Mouse (Mus musculus) stomach, embryonic 14.5 days (tissue): Measurements from ENCODE around the gene Sash1. TPM values are rescaled to one million over a fixed set of nuclear protein-coding genes. Genes with fewer than 3 reads are reported as not detected.
"Not testable (repeated sequence)": the region's sequence is repeated elsewhere in the genome, so short reads cannot be mapped to it uniquely, and the experiment has no call there.

ENCODE experiments used
- ATAC-seq: fragments of 200-750 bp; cut with Nextera tagmentation; 2 replicates; pipeline ENCODE4 v1.8.0; 2017; ENCODE audit warnings: low read depth, moderate TSS enrichment; ENCODE audit not compliant: insufficient number of reproducible peaks, insufficient read depth, low FRiP score
- H3K27ac ChIP-seq: fragments of 300-500 bp; sonication (generic); 2 replicates; pipeline ENCODE4 v1.5.1; 2014; ENCODE audit warnings: mild to moderate bottlenecking, low read length, moderate library complexity, mixed read lengths
- H3K27me3 ChIP-seq: fragments of 300-500 bp; sonication (generic); 2 replicates; pipeline ENCODE4 v1.6.1; 2014; ENCODE audit warnings: low read length, control low read depth, mixed read lengths; ENCODE audit not compliant: control insufficient read depth, insufficient read depth
- H3K36me3 ChIP-seq: fragments of 300-500 bp; sonication (generic); 2 replicates; pipeline ENCODE4 v1.6.1; 2014; ENCODE audit warnings: mild to moderate bottlenecking, control low read depth, low read length, moderate library complexity, mixed read lengths; ENCODE audit not compliant: control insufficient read depth, insufficient read depth
- H3K4me1 ChIP-seq: fragments of 300-500 bp; sonication (generic); 2 replicates; pipeline ENCODE4 v1.6.1; 2014; ENCODE audit warnings: low read length, control low read depth, mixed read lengths; ENCODE audit not compliant: control insufficient read depth, insufficient read depth
- H3K4me2 ChIP-seq: fragments of 300-500 bp; sonication (generic); replicated peaks from 2 replicates; pipeline ENCODE4 v1.6.1; 2014; ENCODE audit warnings: low read depth, low read length, control low read depth
- H3K4me3 ChIP-seq: fragments of 300-500 bp; sonication (generic); 2 replicates; pipeline ENCODE4 v1.5.1; 2014; ENCODE audit warnings: low read depth, low read length, control low read depth
- H3K9ac ChIP-seq: fragments of 300-500 bp; sonication (generic); replicated peaks from 2 replicates; pipeline ENCODE4 v1.6.1; 2014; ENCODE audit warnings: low read depth, mild to moderate bottlenecking, control low read depth, low read length, moderate library complexity, mixed read lengths
- H3K9me3 ChIP-seq: fragments of 300-500 bp; sonication (generic); 2 replicates; pipeline ENCODE4 v1.6.1; 2016; ENCODE audit warnings: low read depth, low read length, control low read depth; ENCODE audit not compliant: control insufficient read depth
- WGBS: fragments of 180-500 bp; shearing (Covaris S2); extraction: QIAGEN DNeasy Blood & Tissue Kit; methylation state at CpG from one replicate; pipeline ENCODE4 v1.1.7; 2014; 5-methylcytosine and 5-hydroxymethylcytosine counted together
- polyA plus RNA-seq: library from polyadenylated mRNA; unstranded; fragments of >200 nt; fragmentation: Nextera tagmentation; extraction: Ambion mirVana; gene quantifications from 2 replicates; pipeline ENCODE4 v1.2.1, GENCODE M21; 2014

Gene Sash1
- polyA plus RNA-seq, 1 experiment from 2014 or later: 9.3 TPM

GRCm38 (mm10) chr10:8717171-8717570 lies 168.7 kb downstream of the Sash1 start:
- Histone ChIP-seq H3K27me3 (no peaks in the 10 kb centered on the region), H3K27ac (no peak overlapping the region), H3K36me3 (no peaks in the 10 kb centered on the region), H3K4me1 (no peaks in the 10 kb centered on the region), H3K4me2 (no peak overlapping the region), H3K9ac (no peak overlapping the region), H3K4me3 (no peak overlapping the region), H3K9me3 (no peaks in the 10 kb centered on the region)
- no peak for ATAC-seq
- WGBS: 76% methylated on average over 5 of the region's 5 CpGs

GRCm38 (mm10) chr10:8715679-8716284 lies 170.1 kb downstream of the Sash1 start:
- H3K27ac ChIP-seq: no peak overlapping the region
- H3K9me3 ChIP-seq: no peaks in the 10 kb centered on the region
- no peak overlapping the region for H3K4me2 ChIP-seq
- H3K9ac ChIP-seq: no peak overlapping the region
- 18% methylated on average over 12 of the region's 12 CpGs for WGBS
- no peaks in the 10 kb centered on the region for H3K36me3 ChIP-seq
- no peaks in the 10 kb centered on the region for H3K27me3 ChIP-seq
- no peaks in the 10 kb centered on the region for H3K4me1 ChIP-seq
- no peak overlapping the region for H3K4me3 ChIP-seq
- 0 out of 2 replicates have a peak, but pooled peaks have one; percentile 37 for ATAC-seq

GRCm38 (mm10) chr10:8696636-8697035 lies 189.2 kb downstream of the Sash1 start:
- H3K4me1 ChIP-seq, ATAC-seq, H3K9me3 ChIP-seq, H3K27me3 ChIP-seq, H3K9ac ChIP-seq, H3K4me3 ChIP-seq, H3K4me2 ChIP-seq, H3K36me3 ChIP-seq, H3K27ac ChIP-seq: not testable (repeated sequence)
- 84% methylated on average over 1 of the region's 1 CpGs for WGBS

- no peaks in the 10 kb centered on the region for H3K36me3 ChIP-seq
- H3K27ac ChIP-seq: no peak overlapping the region
- ATAC-seq: no peak
- H3K9me3 ChIP-seq: no peaks in the 10 kb centered on the region
- no peak overlapping the region for H3K9ac ChIP-seq
- no peaks in the 10 kb centered on the region for H3K4me1 ChIP-seq
- no peak overlapping the region for H3K4me2 ChIP-seq
- no peak overlapping the region for H3K4me3 ChIP-seq
- no peaks in the 10 kb centered on the region for H3K27me3 ChIP-seq
- WGBS: 87% methylated on average over 7 of the region's 7 CpGs
Observed at GRCm38 (mm10) chr10:8693996-8694500, 191.8 kb downstream of the Sash1 start.

- no peak overlapping the region for H3K4me2 ChIP-seq
- H3K4me3 ChIP-seq: no peak overlapping the region
- ATAC-seq: no peak
- no peaks in the 10 kb centered on the region for H3K9me3 ChIP-seq
- no peaks in the 10 kb centered on the region for H3K27me3 ChIP-seq
- H3K9ac ChIP-seq: no peak overlapping the region
- no peak overlapping the region for H3K27ac ChIP-seq
- 80% methylated on average over 4 of the region's 4 CpGs for WGBS
- no peaks in the 10 kb centered on the region for H3K4me1 ChIP-seq
- H3K36me3 ChIP-seq: no peaks in the 10 kb centered on the region
Observed at GRCm38 (mm10) chr10:8693561-8693960, 192.3 kb downstream of the Sash1 start.

GRCm38 (mm10) chr10:8692531-8692930 lies 193.3 kb downstream of the Sash1 start:
- Histone ChIP-seq H3K27ac (no peak overlapping the region), H3K27me3 (no peaks in the 10 kb centered on the region), H3K4me1 (no peaks in the 10 kb centered on the region), H3K9ac (no peak overlapping the region), H3K4me2 (no peak overlapping the region), H3K36me3 (no peaks in the 10 kb centered on the region), H3K9me3 (no peaks in the 10 kb centered on the region), H3K4me3 (no peak overlapping the region)
- 89% methylated on average over 2 of the region's 2 CpGs for WGBS
- ATAC-seq: no peak

- no peak overlapping the region for H3K4me2 ChIP-seq
- H3K4me3 ChIP-seq: no peak overlapping the region
- H3K27me3 ChIP-seq: no peaks in the 10 kb centered on the region
- H3K27ac ChIP-seq: no peak overlapping the region
- no peaks in the 10 kb centered on the region for H3K36me3 ChIP-seq
- H3K9ac ChIP-seq: no peak overlapping the region
- H3K4me1 ChIP-seq: no peaks in the 10 kb centered on the region
- no peak for ATAC-seq
- 92% methylated on average over 1 of the region's 1 CpGs for WGBS
- H3K9me3 ChIP-seq: no peaks in the 10 kb centered on the region; the same call in 1 of the 2 replicates
Observed at GRCm38 (mm10) chr10:8686219-8686618, 199.7 kb downstream of the Sash1 start.

GRCm38 (mm10) chr10:8685269-8685668 lies 200.6 kb downstream of the Sash1 start:
- Histone ChIP-seq H3K4me2 (no peak overlapping the region), H3K9ac (no peak overlapping the region), H3K27ac (no peak overlapping the region), H3K4me1 (no peaks in the 10 kb centered on the region), H3K9me3 (no peaks in the 10 kb centered on the region; the same call in 1 of the 2 replicates), H3K36me3 (no peaks in the 10 kb centered on the region), H3K4me3 (no peak overlapping the region), H3K27me3 (no peaks in the 10 kb centered on the region)
- no peak for ATAC-seq
- 90% methylated on average over 7 of the region's 7 CpGs for WGBS

- no peak overlapping the region for H3K4me2 ChIP-seq
- no peaks in the 10 kb centered on the region for H3K36me3 ChIP-seq
- 23% methylated on average over 4 of the region's 4 CpGs for WGBS
- H3K4me1 ChIP-seq: no peaks in the 10 kb centered on the region
- H3K9me3 ChIP-seq: no peaks in the 10 kb centered on the region; the same call in 1 of the 2 replicates
- no peak overlapping the region for H3K27ac ChIP-seq
- H3K27me3 ChIP-seq: no peaks in the 10 kb centered on the region
- H3K4me3 ChIP-seq: no peak overlapping the region
- no peak for ATAC-seq
- no peak overlapping the region for H3K9ac ChIP-seq
Observed at GRCm38 (mm10) chr10:8682900-8683299, 203.0 kb downstream of the Sash1 start.
